Mouse (Mus musculus): ENCODE measurements around the gene Creb3l1.

Gene Creb3l1

GRCm38 (mm10) chr2:91945483-91945882, 78.8 kb downstream of the Creb3l1 start, which contains the start of gene Gm9821:
Gm9821 (plus strand) TSS chr2:91945703.
- DNase-seq (ENCODE audit: low read depth, low spot score), result no peak

- no peak for DNase-seq (ENCODE audit: low read depth, low spot score)
These were observed 79.9 kb downstream of the Creb3l1 start for GRCm38 (mm10) chr2:91944170-91944950.

DNA sequence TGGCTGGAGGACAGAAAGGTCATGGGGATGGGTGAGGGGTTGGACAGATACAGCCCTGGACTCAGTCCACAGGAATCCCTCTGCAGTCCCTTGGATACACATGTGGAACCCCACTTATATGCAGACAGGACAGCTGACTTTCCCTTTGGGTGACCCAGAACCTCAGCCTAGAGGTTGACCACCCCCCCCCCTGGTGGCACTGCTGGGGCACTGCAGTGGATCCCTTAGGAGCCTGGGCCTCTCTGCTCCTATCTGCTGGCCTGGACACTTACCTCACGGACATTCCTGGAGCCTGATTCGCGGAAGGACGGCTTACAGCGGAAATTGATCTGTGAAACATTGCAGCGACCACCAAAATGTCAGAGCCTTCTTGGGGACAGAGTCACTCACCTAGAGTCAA, 81.9 kb downstream of the Creb3l1 start:
- DNase-seq (ENCODE audit: low read depth, low spot score), result no peak

- DNase-seq (ENCODE audit: low read depth, low spot score), result no peak
These were observed 84.9 kb downstream of the Creb3l1 start for GRCm38 (mm10) chr2:91939303-91939935.

GRCm38 (mm10) chr2:91936154-91936553, 88.1 kb downstream of the Creb3l1 start:
- no peak for DNase-seq (ENCODE audit: low read depth, low spot score)

GRCm38 (mm10) chr2:91934826-91935525, 89.3 kb downstream of the Creb3l1 start:
- no peak for DNase-seq (ENCODE audit: low read depth, low spot score)

DNA sequence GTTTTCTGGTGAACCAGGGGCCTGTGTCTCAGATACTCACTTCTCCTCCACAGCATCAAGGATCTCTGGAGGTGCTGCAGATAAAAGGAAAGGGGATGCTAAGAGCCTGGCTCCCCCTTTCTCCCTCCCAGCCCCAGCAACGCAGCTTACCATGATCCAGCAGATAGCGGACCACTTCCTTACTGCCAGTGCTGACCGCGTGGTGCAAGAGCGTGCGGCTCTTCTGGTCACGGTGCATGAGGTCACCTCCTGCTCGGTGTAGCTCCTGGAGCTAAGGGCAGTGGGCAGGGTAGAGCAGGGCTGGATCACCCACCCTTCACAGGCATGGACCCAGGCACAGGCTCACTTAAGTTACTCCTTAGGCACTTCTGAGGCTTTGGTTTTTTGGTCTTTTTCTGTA, 90.3 kb downstream of the Creb3l1 start:
- DNase-seq (ENCODE audit: low read depth, low spot score), result no peak

DNA sequence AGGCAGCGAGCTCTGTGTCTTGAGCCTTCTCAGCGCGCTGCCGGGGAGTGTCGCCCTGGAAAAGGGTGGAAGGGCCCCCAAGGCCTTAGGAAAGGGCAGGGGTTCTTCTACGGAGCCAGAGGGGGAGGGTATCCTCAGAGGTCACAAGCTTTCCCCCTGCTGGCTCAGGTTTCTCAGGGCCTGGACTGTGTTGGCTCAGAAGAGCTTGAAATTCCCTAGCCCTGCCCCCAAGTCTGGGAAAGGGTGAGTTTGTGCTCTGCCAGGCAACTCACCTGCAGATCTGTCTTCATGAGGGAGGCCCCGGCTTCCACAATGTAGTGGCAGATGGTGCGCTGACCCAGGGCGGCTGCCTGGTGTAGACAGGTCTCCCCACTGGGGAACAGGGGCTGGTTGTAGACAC, 90.8 kb downstream of the Creb3l1 start:
- DNase-seq (ENCODE audit: low read depth, low spot score), result no peak

DNA sequence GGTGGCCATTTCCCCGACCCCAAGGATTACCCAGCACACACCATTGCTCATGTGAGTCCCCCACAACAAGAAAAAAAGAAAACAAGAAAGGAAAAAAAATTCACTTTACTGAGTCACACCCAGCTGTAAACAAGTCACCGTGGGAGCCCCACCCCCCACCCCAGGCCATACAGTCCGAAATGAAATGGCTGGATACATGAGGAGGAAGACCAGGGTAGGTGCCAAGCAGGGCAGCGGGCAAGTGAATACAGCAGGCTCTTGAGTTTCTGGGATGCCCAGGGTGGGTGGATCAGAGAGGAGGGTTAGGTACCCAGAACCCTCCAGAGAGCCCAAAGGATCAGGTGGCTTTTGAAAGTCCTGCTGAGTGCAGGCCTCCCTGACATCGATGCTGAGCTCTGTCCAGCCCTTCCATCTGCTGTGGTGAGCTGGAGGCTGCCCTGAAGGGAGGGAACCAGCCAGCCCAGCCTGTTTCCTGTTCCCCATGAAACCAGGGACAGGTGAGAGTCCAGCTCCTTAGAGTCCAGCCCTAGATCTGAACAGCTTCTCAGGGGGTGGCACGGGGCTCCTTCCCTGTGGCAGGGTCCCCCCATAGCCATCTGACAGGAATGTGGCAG, 91.5 kb downstream of the Creb3l1 start:
- no peak for DNase-seq (ENCODE audit: low read depth, low spot score)

Data from retina, adult 2 months (tissue).